Mouse (Mus musculus): ENCODE results near the gene Cilp. TPM values are rescaled to one million over a fixed set of nuclear protein-coding genes. Genes with fewer than 3 reads are reported as not detected.

Gene Cilp
- polyA plus RNA-seq (2014; fragmentation: Illumina TruSeq; extraction: RNeasy Lipid Tissue Mini Kit (QIAGEN cat#74804); ENCODE audit: low replicate concordance): 0.89 TPM

GRCm38 (mm10) chr9:65264959-65265358 lies at the start of gene Cilp:
Cilp (plus strand) TSS chr9:65265180.

GRCm38 (mm10) chr9:65293973-65294715 lies 29.2 kb downstream of the Cilp start, which contains the start of gene Clpx:
Clpx (plus strand) TSS chr9:65294260.

Other genes starting within 250 kb of the Cilp start
- 78.4 TPM for gene Hacd3, start 243.5 kb upstream of the Cilp start, polyA plus RNA-seq (2014; fragmentation: Illumina TruSeq; extraction: RNeasy Lipid Tissue Mini Kit (QIAGEN cat#74804); ENCODE audit: low replicate concordance)
- gene Dpp8, start 232.8 kb upstream of the Cilp start, polyA plus RNA-seq (2014; fragmentation: Illumina TruSeq; extraction: RNeasy Lipid Tissue Mini Kit (QIAGEN cat#74804); ENCODE audit: low replicate concordance): 115 TPM
- gene Igdcc4, start 163.7 kb upstream of the Cilp start, polyA plus RNA-seq (2014; fragmentation: Illumina TruSeq; extraction: RNeasy Lipid Tissue Mini Kit (QIAGEN cat#74804); ENCODE audit: low replicate concordance): 0.56 TPM
- gene Igdcc3, start 124.0 kb upstream of the Cilp start, polyA plus RNA-seq (2014; fragmentation: Illumina TruSeq; extraction: RNeasy Lipid Tissue Mini Kit (QIAGEN cat#74804); ENCODE audit: low replicate concordance): not detected
- 5.1 TPM for gene Parp16, start 69.8 kb upstream of the Cilp start, polyA plus RNA-seq (2014; fragmentation: Illumina TruSeq; extraction: RNeasy Lipid Tissue Mini Kit (QIAGEN cat#74804); ENCODE audit: low replicate concordance)
- gene Clpx, start 29.1 kb downstream of the Cilp start, polyA plus RNA-seq (2014; fragmentation: Illumina TruSeq; extraction: RNeasy Lipid Tissue Mini Kit (QIAGEN cat#74804); ENCODE audit: low replicate concordance): 107 TPM
- 5.3 TPM for gene Pdcd7, start 80.9 kb downstream of the Cilp start, polyA plus RNA-seq (2014; fragmentation: Illumina TruSeq; extraction: RNeasy Lipid Tissue Mini Kit (QIAGEN cat#74804); ENCODE audit: low replicate concordance)
- not detected for gene Ubap1l, start 95.9 kb downstream of the Cilp start, polyA plus RNA-seq (2014; fragmentation: Illumina TruSeq; extraction: RNeasy Lipid Tissue Mini Kit (QIAGEN cat#74804); ENCODE audit: low replicate concordance)
- 0.15 TPM for gene Kbtbd13, start 126.5 kb downstream of the Cilp start, polyA plus RNA-seq (2014; fragmentation: Illumina TruSeq; extraction: RNeasy Lipid Tissue Mini Kit (QIAGEN cat#74804); ENCODE audit: low replicate concordance)
- 0.52 TPM for gene Rasl12, start 133.3 kb downstream of the Cilp start, polyA plus RNA-seq (2014; fragmentation: Illumina TruSeq; extraction: RNeasy Lipid Tissue Mini Kit (QIAGEN cat#74804); ENCODE audit: low replicate concordance)
- gene Slc51b, start 157.8 kb downstream of the Cilp start, polyA plus RNA-seq (2014; fragmentation: Illumina TruSeq; extraction: RNeasy Lipid Tissue Mini Kit (QIAGEN cat#74804); ENCODE audit: low replicate concordance): 126 TPM
- gene Mtfmt, start 170.6 kb downstream of the Cilp start, polyA plus RNA-seq (2014; fragmentation: Illumina TruSeq; extraction: RNeasy Lipid Tissue Mini Kit (QIAGEN cat#74804); ENCODE audit: low replicate concordance): 24.4 TPM
- 106 TPM for gene Spg21, start 195.8 kb downstream of the Cilp start, polyA plus RNA-seq (2014; fragmentation: Illumina TruSeq; extraction: RNeasy Lipid Tissue Mini Kit (QIAGEN cat#74804); ENCODE audit: low replicate concordance)

All from small intestine, adult 10 weeks (tissue).